Mouse (Mus musculus) intestine, postnatal 0 days (tissue): ENCODE results near the gene 1700020L24Rik. TPM values are rescaled to one million over a fixed set of nuclear protein-coding genes. Genes with fewer than 3 reads are reported as not detected.

Experiments used
- ATAC-seq: fragments of 200-750 bp; cut with Nextera tagmentation; 2 replicates; pipeline ENCODE4 v1.8.0; 2017; ENCODE audit warnings: mild to moderate bottlenecking, moderate TSS enrichment, moderate library complexity
- H3K27ac ChIP-seq: fragments of 300-500 bp; sonication (generic); 2 replicates; pipeline ENCODE4 v1.5.1; 2014; ENCODE audit warnings: mild to moderate bottlenecking, low read depth, low read length, moderate library complexity
- H3K27me3 ChIP-seq: fragments of 300-500 bp; sonication (generic); replicated peaks from 2 replicates; pipeline ENCODE4 v1.6.1; 2014; ENCODE audit warnings: low read length, mixed read lengths; ENCODE audit not compliant: control insufficient read depth, insufficient read depth
- H3K36me3 ChIP-seq: fragments of 300-500 bp; sonication (generic); 2 replicates; pipeline ENCODE4 v1.6.1; 2014; ENCODE audit warnings: mild to moderate bottlenecking, moderate library complexity; ENCODE audit not compliant: control insufficient read depth, insufficient read depth
- H3K4me1 ChIP-seq: fragments of 300-500 bp; sonication (generic); replicated peaks from 2 replicates; pipeline ENCODE4 v1.6.1; 2014; ENCODE audit warnings: antibody characterized with exemption, low read length, mixed read lengths; ENCODE audit not compliant: control insufficient read depth, insufficient read depth
- H3K4me2 ChIP-seq: fragments of 300-500 bp; sonication (generic); replicated peaks from 2 replicates; pipeline ENCODE4 v1.6.1; 2014; ENCODE audit warnings: low read depth, mild to moderate bottlenecking, moderate library complexity
- H3K4me3 ChIP-seq: fragments of 300-500 bp; sonication (generic); 2 replicates; pipeline ENCODE4 v1.5.1; 2014; ENCODE audit warnings: low read depth, low read length
- H3K9ac ChIP-seq: fragments of 300-500 bp; sonication (generic); 2 replicates; pipeline ENCODE4 v1.6.1; 2014; ENCODE audit warnings: mild to moderate bottlenecking, low read depth, low read length
- H3K9me3 ChIP-seq: fragments of 300-500 bp; sonication (generic); 2 replicates; pipeline ENCODE4 v1.6.1; 2016; ENCODE audit warnings: mixed run types; ENCODE audit not compliant: control insufficient read depth
- CTCF ChIP-seq: sonication (generic); IDR thresholded peaks from 2 replicates; pipeline ENCODE4 v1.5.1; 2016; ENCODE audit warnings: low read depth, mild to moderate bottlenecking, control low read depth, antibody characterized with exemption, moderate library complexity
- WGBS: fragments of 180-500 bp; shearing (Covaris S2); extraction: QIAGEN DNeasy Blood & Tissue Kit; methylation state at CpG from one replicate; pipeline ENCODE4 v1.1.7; 2014; 5-methylcytosine and 5-hydroxymethylcytosine counted together
- polyA plus RNA-seq: library from polyadenylated mRNA; unstranded; fragments of >200 nt; fragmentation: Nextera tagmentation; extraction: Ambion mirVana; gene quantifications from 2 replicates; pipeline ENCODE4 v1.2.1, GENCODE M21; 2015

The 1700020L24Rik gene
- polyA plus RNA-seq, 1 experiment from 2014 or later: 0.76 TPM

DNA sequence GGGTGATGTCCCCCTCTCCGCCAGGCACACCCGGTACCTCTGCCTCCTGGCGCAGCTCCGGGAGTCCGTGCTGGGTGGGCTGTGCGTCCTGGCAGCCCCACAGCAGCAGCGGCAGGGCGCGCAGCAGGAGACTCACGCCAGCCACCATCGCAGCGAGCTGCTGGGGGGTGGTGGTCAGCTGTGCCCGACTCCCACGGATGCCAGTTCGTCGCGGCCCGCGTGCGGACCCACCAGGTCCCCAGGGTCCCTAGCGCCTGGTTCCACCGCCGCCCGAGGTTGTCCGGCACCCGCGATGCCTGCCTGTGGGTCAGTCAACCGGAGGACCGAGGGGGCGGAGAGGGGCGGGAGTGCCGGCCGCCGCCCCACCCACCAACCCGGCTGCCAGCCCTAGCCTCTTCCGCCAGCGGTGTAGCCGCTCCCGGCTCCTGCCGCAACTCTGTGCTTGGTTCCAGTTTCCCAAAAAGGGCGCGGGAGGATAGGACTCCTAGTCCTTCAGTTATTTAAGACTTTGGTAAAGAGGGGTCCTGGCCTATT, 25.3 kb downstream of the 1700020L24Rik start, which contains the start of gene Mmp28:
Gene Mmp28 (minus strand): TSS at position 361 of the 534 bp plus-strand sequence.
- no peak for TF ChIP-seq CTCF
- Histone ChIP-seq H3K9ac (peak within 1 kb of the TSS; percentile 66), H3K27ac (no peak within 1 kb of the TSS), H3K36me3 (no peaks in the 10 kb centered on the region), H3K27me3 (no peaks in the 10 kb centered on the region), H3K4me2 (peak within 1 kb of the TSS; percentile 99), H3K4me3 (peak within 1 kb of the TSS; percentile 66), H3K4me1 (peaks cover 10% of the 10 kb centered on the region; the same call in 1 of the 2 replicates), H3K9me3 (no peaks in the 10 kb centered on the region)
- ATAC-seq: peak; percentile 37
- WGBS: 1% methylated on average over 35 of the region's 42 CpGs

DNA sequence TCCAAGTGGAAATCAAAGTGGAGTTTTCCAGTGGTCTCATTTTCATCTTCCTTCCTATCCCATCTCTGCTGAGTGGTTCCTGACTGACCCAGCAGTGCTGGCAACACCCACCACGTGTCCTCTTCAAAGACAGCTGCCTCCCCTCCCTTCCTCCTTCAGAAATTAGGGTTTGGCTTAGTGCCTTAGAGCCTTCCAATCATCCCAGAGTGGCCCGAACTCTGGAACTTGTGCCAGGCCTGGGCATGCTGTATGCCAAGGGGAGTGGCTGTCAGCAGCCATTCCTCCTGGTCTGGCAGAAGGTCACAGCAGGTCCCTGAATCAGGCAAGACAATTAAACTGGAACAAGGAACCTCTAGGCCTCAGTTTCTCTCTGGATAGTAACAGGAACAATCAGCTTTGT, 28.5 kb downstream of the 1700020L24Rik start:
- ATAC-seq: no peak
- WGBS: 22% methylated on average over 2 of the region's 2 CpGs
- Histone ChIP-seq H3K9ac (no peak overlapping the region), H3K36me3 (no peaks in the 10 kb centered on the region), H3K9me3 (no peaks in the 10 kb centered on the region), H3K4me1 (0 out of 2 replicates have a peak, but pooled peaks cover 3% of the 10 kb centered on the region), H3K27me3 (no peaks in the 10 kb centered on the region), H3K27ac (no peak overlapping the region), H3K4me2 (no peak overlapping the region), H3K4me3 (no peak overlapping the region)
- TF ChIP-seq CTCF: no peak

- WGBS: 46% methylated on average over 11 of the region's 11 CpGs
- ATAC-seq: no peak
- Histone ChIP-seq H3K36me3 (no peaks in the 10 kb centered on the region), H3K4me1 (0 out of 2 replicates have a peak, but pooled peaks cover 7% of the 10 kb centered on the region), H3K4me2 (no peak overlapping the region), H3K9me3 (no peaks in the 10 kb centered on the region), H3K4me3 (no peak overlapping the region), H3K9ac (no peak overlapping the region), H3K27ac (no peak overlapping the region), H3K27me3 (no peaks in the 10 kb centered on the region)
- TF ChIP-seq CTCF: no peak
These were observed 29.7 kb downstream of the 1700020L24Rik start for GRCm38 (mm10) chr11:83467120-83467652.

GRCm38 (mm10) chr11:83468765-83469164, 31.3 kb downstream of the 1700020L24Rik start:
- no peaks in the 10 kb centered on the region for H3K9me3 ChIP-seq
- H3K27ac ChIP-seq: no peak overlapping the region
- H3K9ac ChIP-seq: no peak overlapping the region
- H3K4me3 ChIP-seq: no peak overlapping the region
- 86% methylated on average over 3 of the region's 3 CpGs for WGBS
- 0 out of 2 replicates have a peak, but pooled peaks cover 4% of the 10 kb centered on the region for H3K4me1 ChIP-seq
- no peak overlapping the region for H3K4me2 ChIP-seq
- no peak for TF ChIP-seq CTCF
- no peaks in the 10 kb centered on the region for H3K36me3 ChIP-seq
- H3K27me3 ChIP-seq: no peaks in the 10 kb centered on the region
- no peak for ATAC-seq

- H3K9me3 ChIP-seq: no peaks in the 10 kb centered on the region
- ATAC-seq: peak; percentile 28; the same call in 1 of the 2 replicates
- peak overlapping the region; percentile 97 for H3K27ac ChIP-seq
- H3K4me1 ChIP-seq: 0 out of 2 replicates have a peak, but pooled peaks cover 4% of the 10 kb centered on the region
- H3K4me3 ChIP-seq: peak overlapping the region; percentile 78
- peak overlapping the region; percentile 73; the same call in 1 of the 2 replicates for H3K9ac ChIP-seq
- H3K36me3 ChIP-seq: no peaks in the 10 kb centered on the region
- WGBS: 54% methylated on average over 2 of the region's 2 CpGs
- H3K27me3 ChIP-seq: no peaks in the 10 kb centered on the region
- no peak for TF ChIP-seq CTCF
- peak overlapping the region; percentile 82 for H3K4me2 ChIP-seq
These were observed 34.3 kb downstream of the 1700020L24Rik start for GRCm38 (mm10) chr11:83471766-83472165.

GRCm38 (mm10) chr11:83472324-83473234, 35.1 kb downstream of the 1700020L24Rik start, which contains the start of gene Taf15:
Gene Taf15 (plus strand): TSS chr11:83473086.
- peak; percentile 83 for TF ChIP-seq CTCF
- H3K9ac ChIP-seq: peak within 1 kb of the TSS; percentile 73
- H3K27me3 ChIP-seq: no peaks in the 10 kb centered on the region
- H3K4me2 ChIP-seq: peak within 1 kb of the TSS; percentile 82
- peak within 1 kb of the TSS; percentile 78 for H3K4me3 ChIP-seq
- H3K4me1 ChIP-seq: 0 out of 2 replicates have a peak, but pooled peaks cover 4% of the 10 kb centered on the region
- H3K36me3 ChIP-seq: no peaks in the 10 kb centered on the region
- H3K9me3 ChIP-seq: no peaks in the 10 kb centered on the region
- under 1% methylated on average over 66 of the region's 66 CpGs for WGBS
- peak within 1 kb of the TSS; percentile 97 for H3K27ac ChIP-seq
- peak; percentile 98 for ATAC-seq
